Mouse (Mus musculus) testis, adult 2 months (tissue): ENCODE measurements around the gene Irgc1.

Experiments
- CTCF ChIP-seq: fragments of 200-500 bp; IDR thresholded peaks from 2 replicates; pipeline ENCODE4 v1.5.1; 2012; ENCODE audit warnings: low read depth, mild to moderate bottlenecking, inconsistent platforms, low read length, moderate library complexity; ENCODE audit not compliant: control insufficient read depth, insufficient read depth, insufficient replicate concordance
- POLR2A ChIP-seq: fragments of 200-500 bp; IDR thresholded peaks from 2 replicates; pipeline ENCODE4 v1.6.1; 2012; ENCODE audit warnings: low read depth, mild to moderate bottlenecking, inconsistent platforms, low read length, moderate library complexity; ENCODE audit not compliant: control insufficient read depth

DNA sequence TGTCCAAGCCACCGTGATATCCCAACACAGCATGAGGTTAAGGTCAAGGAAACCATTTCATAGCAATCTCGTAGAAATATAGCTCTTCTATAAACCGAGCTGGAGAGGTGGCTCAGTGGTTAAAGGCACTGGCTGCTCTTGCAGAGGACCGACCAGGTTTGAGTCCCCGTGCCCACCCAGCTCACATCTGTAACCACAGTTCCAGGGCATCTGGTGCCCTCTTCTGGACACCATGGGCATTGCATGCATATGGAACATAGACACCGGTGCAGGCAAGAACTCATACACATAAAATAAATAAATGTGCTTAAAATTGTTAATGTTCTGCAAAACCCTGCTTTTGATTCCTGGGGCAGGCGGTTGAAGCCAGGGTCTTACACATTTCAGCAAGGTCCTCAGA is 20.8 kb upstream of the Irgc1 start:
- TF ChIP-seq CTCF: peak; percentile 78; the same call in 1 of the 2 replicates
- no peak for TF ChIP-seq POLR2A
